Mouse (Mus musculus): ENCODE data around the gene Cdkl3. TPM values are rescaled to one million over a fixed set of nuclear protein-coding genes. Genes with fewer than 3 reads are reported as not detected.
"Not testable (repeated sequence)": the region's sequence is repeated elsewhere in the genome, so short reads cannot be mapped to it uniquely, and the experiment has no call there.

The Cdkl3 gene
- polyA plus RNA-seq, 1 experiment from 2014 or later, result 28.8 TPM

DNA sequence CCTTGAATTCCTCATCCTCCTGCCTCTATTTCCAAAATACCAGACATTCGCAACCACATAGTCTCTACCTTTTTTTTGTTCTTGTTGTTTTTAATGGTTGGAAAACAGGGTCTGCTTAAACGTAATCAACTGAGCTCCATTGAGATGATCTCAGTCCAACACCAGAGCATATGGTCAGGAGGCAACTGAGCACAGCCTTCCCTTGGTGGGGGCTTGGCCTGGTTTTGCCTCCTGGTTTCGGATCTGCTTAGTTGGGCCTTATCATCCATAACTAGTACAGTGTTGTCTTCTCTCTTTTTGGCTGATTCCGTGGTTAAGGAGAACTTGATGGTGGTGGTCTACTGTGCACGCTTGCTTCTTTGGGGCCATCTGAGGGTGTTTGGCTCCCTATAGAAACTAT lies 104.8 kb downstream of the Cdkl3 start:
- H3K4me1 ChIP-seq (ENCODE audit: control insufficient read depth, insufficient read depth, low read length), result no peaks in the 10 kb centered on the region; the same call in 1 of the 2 replicates
- no peaks in the 10 kb centered on the region for H3K27me3 ChIP-seq (ENCODE audit: control insufficient read depth, insufficient read depth, low read length)
- no peak overlapping the region for H3K27ac ChIP-seq (replicated peaks; ENCODE audit: low read depth, low read length)
- H3K9ac ChIP-seq (replicated peaks; ENCODE audit: low read length), result no peak overlapping the region
- H3K4me2 ChIP-seq (ENCODE audit: low read length), result no peak overlapping the region
- H3K9me3 ChIP-seq (ENCODE audit: control insufficient read depth, low read length), result no peaks in the 10 kb centered on the region
- H3K4me3 ChIP-seq (replicated peaks; ENCODE audit: low read depth, low read length), result no peak overlapping the region
- ATAC-seq (ENCODE audit: low FRiP score, low TSS enrichment) (no peak), DNase-seq (no peak)
- WGBS, result 93% methylated on average over 5 of the region's 5 CpGs
- 0 out of 2 replicates have a peak, but pooled peaks cover 7% of the 10 kb centered on the region for H3K36me3 ChIP-seq (ENCODE audit: control insufficient read depth, insufficient read depth, low read length)

DNA sequence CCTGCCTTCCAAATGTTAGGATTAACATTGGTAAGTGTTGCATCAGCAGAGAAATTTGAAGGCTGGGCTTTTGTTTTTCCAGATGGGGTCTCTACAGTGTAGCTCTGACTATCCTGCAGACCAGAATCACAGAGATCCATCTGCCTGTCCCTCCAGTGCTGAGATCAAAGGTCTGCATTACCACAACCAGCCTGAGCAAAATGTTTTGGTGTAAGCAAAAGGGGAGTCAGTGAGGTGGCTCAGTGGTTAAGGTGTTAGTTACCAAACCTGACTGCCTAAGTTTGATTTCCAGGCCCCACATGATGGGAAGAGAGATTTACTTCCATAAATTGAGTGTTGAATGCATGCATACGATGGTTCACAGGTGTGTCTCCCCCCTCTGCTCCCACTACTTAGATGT lies 105.4 kb downstream of the Cdkl3 start:
- Histone ChIP-seq H3K27me3 (ENCODE audit: control insufficient read depth, insufficient read depth, low read length) (no peaks in the 10 kb centered on the region), H3K4me3 (replicated peaks; ENCODE audit: low read depth, low read length) (no peak overlapping the region), H3K27ac (replicated peaks; ENCODE audit: low read depth, low read length) (no peak overlapping the region), H3K4me2 (ENCODE audit: low read length) (no peak overlapping the region), H3K9me3 (ENCODE audit: control insufficient read depth, low read length) (no peaks in the 10 kb centered on the region), H3K36me3 (ENCODE audit: control insufficient read depth, insufficient read depth, low read length) (peaks cover 13% of the 10 kb centered on the region), H3K4me1 (ENCODE audit: control insufficient read depth, insufficient read depth, low read length) (no peaks in the 10 kb centered on the region; the same call in 1 of the 2 replicates), H3K9ac (replicated peaks; ENCODE audit: low read length) (no peak overlapping the region)
- DNase-seq, result no peak
- WGBS, result 91% methylated on average over 1 of the region's 1 CpGs
- ATAC-seq (ENCODE audit: low FRiP score, low TSS enrichment), result no peak

DNA sequence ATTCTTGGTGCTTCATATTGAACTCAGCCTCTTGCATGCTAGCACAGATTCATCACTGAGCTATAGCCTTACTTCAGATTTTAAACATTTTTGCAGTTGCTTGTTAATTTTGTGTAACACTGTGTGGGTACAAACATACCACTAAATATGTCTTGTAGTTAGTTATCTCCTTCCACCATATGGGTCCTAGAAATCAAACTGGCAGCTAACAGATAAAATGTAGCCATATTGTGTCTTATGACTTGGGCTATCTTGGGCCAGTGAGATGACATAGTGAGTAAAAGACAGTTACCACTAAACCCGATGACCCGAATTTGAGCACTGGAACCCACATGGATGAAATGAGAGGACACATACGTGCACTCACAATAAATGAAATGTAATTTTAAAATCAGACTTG lies 111.5 kb downstream of the Cdkl3 start:
- H3K9ac ChIP-seq (replicated peaks; ENCODE audit: low read length), result no peak overlapping the region
- H3K9me3 ChIP-seq (ENCODE audit: control insufficient read depth, low read length), result no peaks in the 10 kb centered on the region
- peaks cover 70% of the 10 kb centered on the region for H3K36me3 ChIP-seq (ENCODE audit: control insufficient read depth, insufficient read depth, low read length)
- no peak overlapping the region for H3K4me3 ChIP-seq (replicated peaks; ENCODE audit: low read depth, low read length)
- H3K27ac ChIP-seq (replicated peaks; ENCODE audit: low read depth, low read length), result no peak overlapping the region
- ATAC-seq (ENCODE audit: low FRiP score, low TSS enrichment) (no peak), DNase-seq (no peak)
- no peaks in the 10 kb centered on the region for H3K27me3 ChIP-seq (ENCODE audit: control insufficient read depth, insufficient read depth, low read length)
- H3K4me1 ChIP-seq (ENCODE audit: control insufficient read depth, insufficient read depth, low read length), result no peaks in the 10 kb centered on the region
- 99% methylated on average over 3 of the region's 3 CpGs for WGBS
- H3K4me2 ChIP-seq (ENCODE audit: low read length), result no peak overlapping the region

DNA sequence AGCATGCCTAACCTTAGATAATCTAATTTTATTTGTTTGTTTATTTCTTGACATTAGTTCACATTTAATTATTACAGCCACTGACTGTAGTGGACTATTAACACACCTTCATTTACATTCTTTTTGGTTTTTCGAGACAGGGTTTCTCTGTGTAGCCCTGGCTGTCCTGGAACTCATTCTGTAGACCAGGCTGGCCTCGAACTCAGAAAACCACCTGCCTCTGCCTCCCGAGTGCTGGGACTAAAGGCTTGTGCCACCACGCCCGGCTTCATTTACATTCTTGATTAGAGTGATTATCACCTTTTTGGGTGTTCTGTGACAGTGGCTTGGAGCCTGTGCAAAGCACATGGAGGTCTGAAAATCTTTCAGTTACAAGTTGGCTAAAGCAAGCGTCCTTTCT lies 112.1 kb downstream of the Cdkl3 start:
- H3K4me1 ChIP-seq (ENCODE audit: control insufficient read depth, insufficient read depth, low read length); DNase-seq; ATAC-seq (ENCODE audit: low FRiP score, low TSS enrichment); H3K27me3 ChIP-seq (ENCODE audit: control insufficient read depth, insufficient read depth, low read length); H3K9ac ChIP-seq (replicated peaks; ENCODE audit: low read length); H3K4me2 ChIP-seq (ENCODE audit: low read length); H3K9me3 ChIP-seq (ENCODE audit: control insufficient read depth, low read length); H3K4me3 ChIP-seq (replicated peaks; ENCODE audit: low read depth, low read length); H3K27ac ChIP-seq (replicated peaks; ENCODE audit: low read depth, low read length): not testable (repeated sequence)
- 93% methylated on average over 6 of the region's 6 CpGs for WGBS
- H3K36me3 ChIP-seq (ENCODE audit: control insufficient read depth, insufficient read depth, low read length), result peaks cover 74% of the 10 kb centered on the region

DNA sequence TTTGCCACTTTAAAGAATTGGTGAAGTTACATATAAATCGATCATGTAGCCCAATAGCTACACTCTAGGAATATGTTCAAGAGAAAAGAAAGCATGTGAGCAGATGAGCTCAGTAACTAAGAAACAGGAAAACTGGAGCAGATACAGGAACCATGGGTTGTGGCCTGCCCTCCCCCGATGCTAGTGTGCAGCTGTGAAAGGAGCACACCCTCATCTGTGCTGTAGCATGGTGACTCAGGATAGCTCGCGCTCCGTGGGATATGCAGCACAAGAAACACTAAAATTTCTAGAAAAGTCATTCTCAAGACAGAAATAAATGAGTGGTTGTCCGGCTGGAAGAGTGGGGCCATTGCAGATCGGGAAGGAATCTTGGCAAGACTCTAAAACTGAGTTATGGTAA lies 113.1 kb downstream of the Cdkl3 start:
- H3K27me3 ChIP-seq (ENCODE audit: control insufficient read depth, insufficient read depth, low read length), result no peaks in the 10 kb centered on the region
- H3K27ac ChIP-seq (replicated peaks; ENCODE audit: low read depth, low read length), result no peak overlapping the region
- no peak overlapping the region for H3K4me2 ChIP-seq (ENCODE audit: low read length)
- 97% methylated on average over 7 of the region's 7 CpGs for WGBS
- H3K36me3 ChIP-seq (ENCODE audit: control insufficient read depth, insufficient read depth, low read length), result peaks cover 84% of the 10 kb centered on the region
- no peaks in the 10 kb centered on the region for H3K4me1 ChIP-seq (ENCODE audit: control insufficient read depth, insufficient read depth, low read length)
- ATAC-seq (ENCODE audit: low FRiP score, low TSS enrichment) (no peak), DNase-seq (no peak)
- no peaks in the 10 kb centered on the region for H3K9me3 ChIP-seq (ENCODE audit: control insufficient read depth, low read length)
- no peak overlapping the region for H3K9ac ChIP-seq (replicated peaks; ENCODE audit: low read length)
- no peak overlapping the region for H3K4me3 ChIP-seq (replicated peaks; ENCODE audit: low read depth, low read length)

DNA sequence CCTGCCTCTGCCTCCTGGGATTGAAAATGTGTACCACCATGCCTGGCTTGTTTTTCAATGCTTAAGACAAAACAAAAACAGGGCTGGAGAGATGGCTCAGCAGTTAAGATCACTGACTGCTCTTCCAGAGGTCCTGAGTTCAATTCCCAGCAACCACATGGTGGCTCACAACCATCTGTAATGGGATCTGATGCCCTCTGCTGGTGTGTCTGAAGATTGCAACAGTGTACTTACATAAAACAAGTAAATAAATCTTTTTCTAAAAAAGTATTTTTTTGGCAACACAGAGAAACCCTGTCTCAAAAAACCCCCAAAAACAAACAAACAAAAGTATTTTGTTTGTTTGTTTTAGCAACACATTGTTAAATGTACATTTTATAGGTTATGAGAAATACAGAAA lies 116.4 kb downstream of the Cdkl3 start:
- not testable (repeated sequence) for H3K4me2 ChIP-seq (ENCODE audit: low read length); H3K9ac ChIP-seq (replicated peaks; ENCODE audit: low read length); H3K9me3 ChIP-seq (ENCODE audit: control insufficient read depth, low read length); ATAC-seq (ENCODE audit: low FRiP score, low TSS enrichment); H3K27me3 ChIP-seq (ENCODE audit: control insufficient read depth, insufficient read depth, low read length); H3K4me3 ChIP-seq (replicated peaks; ENCODE audit: low read depth, low read length); H3K4me1 ChIP-seq (ENCODE audit: control insufficient read depth, insufficient read depth, low read length); H3K27ac ChIP-seq (replicated peaks; ENCODE audit: low read depth, low read length); DNase-seq
- peaks cover 88% of the 10 kb centered on the region for H3K36me3 ChIP-seq (ENCODE audit: control insufficient read depth, insufficient read depth, low read length)

DNA sequence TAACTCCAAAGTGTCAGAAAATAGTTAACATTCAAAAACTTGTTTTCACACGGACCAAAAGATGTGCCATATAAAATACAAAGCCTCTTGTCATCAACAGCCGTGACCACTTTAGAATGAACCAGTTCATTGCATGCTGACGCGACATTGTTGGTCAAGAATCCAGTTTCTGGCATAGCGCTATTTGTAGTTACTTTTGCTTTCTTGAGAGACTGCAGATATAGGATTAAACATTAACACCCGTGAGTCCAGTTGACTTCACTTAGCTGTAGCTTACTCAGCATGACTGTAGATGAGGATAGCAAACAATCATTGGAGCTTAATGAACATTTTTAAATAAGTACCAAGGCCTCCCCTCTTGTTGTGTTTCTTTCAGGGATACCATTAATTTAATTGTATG lies 118.0 kb downstream of the Cdkl3 start:
- no peaks in the 10 kb centered on the region for H3K27me3 ChIP-seq (ENCODE audit: control insufficient read depth, insufficient read depth, low read length)

DNA sequence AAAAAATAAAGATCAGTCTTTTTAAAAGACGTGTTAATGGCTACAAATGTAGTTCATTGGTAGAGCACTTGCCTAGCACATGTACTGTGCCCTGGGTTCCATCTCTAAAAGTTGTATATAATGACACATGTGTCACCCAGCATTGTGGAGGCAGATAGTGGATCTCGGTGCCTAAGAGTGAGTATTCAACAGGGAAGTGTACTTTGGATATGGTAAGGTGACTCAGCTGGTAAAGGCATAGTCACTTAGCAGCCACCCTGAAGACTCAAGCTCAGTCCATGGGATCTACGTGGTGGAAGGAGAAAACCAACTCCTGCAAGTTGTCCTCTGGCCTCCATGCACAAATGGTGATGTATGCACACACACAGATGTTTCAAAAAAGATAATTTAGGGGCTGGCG lies 120.4 kb downstream of the Cdkl3 start:
- Histone ChIP-seq H3K4me3 (replicated peaks; ENCODE audit: low read depth, low read length) (no peak overlapping the region), H3K27me3 (ENCODE audit: control insufficient read depth, insufficient read depth, low read length) (no peaks in the 10 kb centered on the region), H3K4me2 (ENCODE audit: low read length) (no peak overlapping the region), H3K36me3 (ENCODE audit: control insufficient read depth, insufficient read depth, low read length) (peaks cover 60% of the 10 kb centered on the region), H3K9ac (replicated peaks; ENCODE audit: low read length) (no peak overlapping the region), H3K27ac (replicated peaks; ENCODE audit: low read depth, low read length) (no peak overlapping the region), H3K9me3 (ENCODE audit: control insufficient read depth, low read length) (no peaks in the 10 kb centered on the region), H3K4me1 (ENCODE audit: control insufficient read depth, insufficient read depth, low read length) (no peaks in the 10 kb centered on the region)
- WGBS, result 95% methylated on average over 4 of the region's 4 CpGs
- ATAC-seq (ENCODE audit: low FRiP score, low TSS enrichment) (no peak), DNase-seq (no peak)

More for the DNA sequence above, 118.0 kb downstream of the Cdkl3 start:
- Histone ChIP-seq H3K9me3 (ENCODE audit: control insufficient read depth, low read length) (no peaks in the 10 kb centered on the region), H3K9ac (replicated peaks; ENCODE audit: low read length) (no peak overlapping the region), H3K4me2 (ENCODE audit: low read length) (no peak overlapping the region), H3K27ac (replicated peaks; ENCODE audit: low read depth, low read length) (no peak overlapping the region), H3K4me3 (replicated peaks; ENCODE audit: low read depth, low read length) (no peak overlapping the region), H3K36me3 (ENCODE audit: control insufficient read depth, insufficient read depth, low read length) (peaks cover 79% of the 10 kb centered on the region), H3K4me1 (ENCODE audit: control insufficient read depth, insufficient read depth, low read length) (no peaks in the 10 kb centered on the region)
- WGBS, result 93% methylated on average over 6 of the region's 6 CpGs
- ATAC-seq (ENCODE audit: low FRiP score, low TSS enrichment) (no peak), DNase-seq (no peak)

DNA sequence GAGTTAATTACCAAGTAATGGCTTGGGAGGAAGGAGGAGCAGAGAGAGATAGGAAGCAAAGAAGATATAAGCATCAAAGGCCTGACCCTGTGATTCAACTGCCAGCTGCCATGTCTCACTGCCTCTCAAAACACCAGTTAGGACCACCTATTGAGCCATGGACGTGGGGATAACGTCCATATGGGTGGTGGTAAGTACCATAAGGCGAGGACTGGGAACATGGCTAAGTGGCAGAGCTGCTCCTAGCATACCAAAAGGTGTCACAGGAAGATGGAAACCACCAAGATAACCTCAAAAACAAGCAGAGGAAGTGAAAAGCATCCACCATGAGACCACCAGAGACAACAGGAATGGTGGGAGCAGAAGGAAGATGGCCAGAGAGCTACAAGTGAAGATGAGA lies 123.1 kb downstream of the Cdkl3 start:
- 67% methylated on average over 3 of the region's 3 CpGs for WGBS
- no peaks in the 10 kb centered on the region for H3K27me3 ChIP-seq (ENCODE audit: control insufficient read depth, insufficient read depth, low read length)
- H3K4me3 ChIP-seq (replicated peaks; ENCODE audit: low read depth, low read length), result no peak overlapping the region
- H3K9me3 ChIP-seq (ENCODE audit: control insufficient read depth, low read length), result no peaks in the 10 kb centered on the region
- H3K9ac ChIP-seq (replicated peaks; ENCODE audit: low read length), result no peak overlapping the region
- DNase-seq (no peak), ATAC-seq (ENCODE audit: low FRiP score, low TSS enrichment) (no peak)
- H3K27ac ChIP-seq (replicated peaks; ENCODE audit: low read depth, low read length), result no peak overlapping the region
- no peak overlapping the region for H3K4me2 ChIP-seq (ENCODE audit: low read length)
- H3K36me3 ChIP-seq (ENCODE audit: control insufficient read depth, insufficient read depth, low read length), result peaks cover 35% of the 10 kb centered on the region
- no peaks in the 10 kb centered on the region for H3K4me1 ChIP-seq (ENCODE audit: control insufficient read depth, insufficient read depth, low read length)

Measured in midbrain, embryonic 14.5 days (tissue).